Mouse (Mus musculus) megakaryocyte, embryonic 14.5 days (primary cell): ENCODE data around the gene Prr7. TPM values are rescaled to one million over a fixed set of nuclear protein-coding genes. Genes with fewer than 3 reads are reported as not detected.

Source experiments
- H3K27me3 ChIP-seq: replicated peaks from 2 replicates; pipeline ENCODE3; 2012; ENCODE audit warnings: inconsistent platforms
- H3K36me3 ChIP-seq: replicated peaks from 2 replicates; pipeline ENCODE3; 2012; ENCODE audit warnings: low read length, inconsistent platforms, mixed read lengths
- H3K4me1 ChIP-seq: 2 replicates; pipeline ENCODE4 v1.6.1; 2012; ENCODE audit warnings: inconsistent platforms
- H3K4me3 ChIP-seq: replicated peaks from 2 replicates; pipeline ENCODE3; 2012; ENCODE audit warnings: moderate library complexity, mild to moderate bottlenecking, inconsistent platforms
- H3K9me3 ChIP-seq: 2 replicates; pipeline ENCODE4 v1.6.1; 2012; ENCODE audit warnings: inconsistent platforms
- FLI1 ChIP-seq: IDR thresholded peaks from 2 replicates; pipeline ENCODE4 v1.6.1; 2012; ENCODE audit warnings: low read length, inconsistent platforms, mixed read lengths
- GATA1 ChIP-seq: IDR thresholded peaks from 3 replicates; pipeline ENCODE4 v1.6.1; 2012; ENCODE audit warnings: mixed read lengths, low read length, inconsistent platforms, borderline replicate concordance
- polyA plus RNA-seq: library from polyadenylated mRNA; stranded (reverse); fragments of >175 nt; gene quantifications from 2 replicates; pipeline ENCODE4 v1.2.3, GENCODE M21; 2012; ENCODE audit warnings: low replicate concordance; ENCODE audit not compliant: insufficient read depth

Gene Prr7
- polyA plus RNA-seq, 1 experiment, result 5.3 TPM

GRCm38 (mm10) chr13:55513111-55513748 lies 49.2 kb downstream of the Prr7 start, which contains the start of gene Pdlim7:
Gene Pdlim7, minus strand, starts transcription at chr13:55513676.
- Histone ChIP-seq H3K9me3 (no peaks in the 10 kb centered on the region), H3K4me1 (peaks cover 61% of the 10 kb centered on the region), H3K36me3 (peaks cover 42% of the 10 kb centered on the region), H3K4me3 (peak within 1 kb of the TSS; percentile 96), H3K27me3 (peaks cover 8% of the 10 kb centered on the region)
- TF ChIP-seq FLI1, result no peak
- TF ChIP-seq GATA1, result no peak

- Histone ChIP-seq H3K4me3 (peak overlapping the region; percentile 96), H3K9me3 (no peaks in the 10 kb centered on the region), H3K4me1 (peaks cover 55% of the 10 kb centered on the region), H3K36me3 (peaks cover 36% of the 10 kb centered on the region), H3K27me3 (peaks cover 8% of the 10 kb centered on the region)
- TF ChIP-seq GATA1, result no peak
- TF ChIP-seq FLI1, result no peak
These were observed 49.8 kb downstream of the Prr7 start for GRCm38 (mm10) chr13:55513828-55514227.

DNA sequence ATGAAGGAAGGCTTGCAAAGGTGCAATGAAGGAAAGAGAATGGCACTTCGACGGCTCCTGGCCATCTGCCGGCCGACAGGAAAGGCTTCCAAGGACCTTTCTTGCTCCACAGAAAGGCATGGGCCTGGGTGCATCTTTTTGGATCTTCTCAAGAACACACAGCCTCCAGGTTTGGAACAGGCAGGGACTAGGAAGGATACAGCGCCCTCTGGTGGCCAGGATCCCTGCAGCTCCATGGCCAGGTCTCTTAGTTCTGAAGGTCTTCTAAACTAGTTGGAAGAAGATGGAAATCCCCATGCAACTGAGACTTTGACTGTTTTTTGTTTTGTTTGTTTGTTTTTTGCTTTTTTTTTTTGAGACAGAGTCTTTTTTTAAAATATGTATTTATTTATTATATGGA lies 52.9 kb downstream of the Prr7 start:
- TF ChIP-seq FLI1 (no peak), GATA1 (no peak)
- Histone ChIP-seq H3K36me3 (peaks cover 5% of the 10 kb centered on the region), H3K27me3 (peaks cover 24% of the 10 kb centered on the region), H3K4me3 (no peak overlapping the region), H3K9me3 (peaks cover 10% of the 10 kb centered on the region), H3K4me1 (peaks cover 28% of the 10 kb centered on the region)

- TF ChIP-seq GATA1 (no peak), FLI1 (no peak)
- Histone ChIP-seq H3K4me3 (no peak overlapping the region), H3K9me3 (peaks cover 10% of the 10 kb centered on the region), H3K36me3 (peaks cover 22% of the 10 kb centered on the region), H3K27me3 (peaks cover 23% of the 10 kb centered on the region), H3K4me1 (peaks cover 28% of the 10 kb centered on the region)
These were observed 55.5 kb downstream of the Prr7 start for GRCm38 (mm10) chr13:55519606-55520005.

DNA sequence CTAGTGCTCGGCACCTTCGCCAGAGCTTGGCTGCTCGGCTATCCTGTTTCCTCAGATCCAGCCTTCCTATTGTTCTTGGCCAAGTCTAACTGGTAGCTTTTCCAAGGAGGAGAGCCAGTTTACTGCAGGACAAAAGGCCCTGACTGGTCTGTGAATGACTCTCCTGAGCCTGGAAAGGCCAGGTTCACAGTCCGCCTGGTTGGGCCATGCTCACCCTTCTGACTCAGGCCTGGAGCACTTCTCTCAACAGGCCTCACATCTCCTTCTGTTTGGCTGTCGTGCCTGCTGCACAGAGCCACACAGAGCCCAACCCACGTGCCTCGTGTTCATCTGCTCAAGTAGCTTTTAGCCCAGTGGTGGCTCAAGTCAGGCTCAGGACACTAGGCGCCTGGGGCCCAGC lies 58.7 kb downstream of the Prr7 start:
- TF ChIP-seq FLI1, result no peak
- TF ChIP-seq GATA1, result no peak
- peaks cover 16% of the 10 kb centered on the region for H3K27me3 ChIP-seq
- H3K9me3 ChIP-seq, result peaks cover 10% of the 10 kb centered on the region

More for the DNA sequence above, 58.7 kb downstream of the Prr7 start:
- peaks cover 41% of the 10 kb centered on the region for H3K36me3 ChIP-seq
- peaks cover 53% of the 10 kb centered on the region for H3K4me1 ChIP-seq
- H3K4me3 ChIP-seq, result no peak overlapping the region

Other genes starting within 250 kb of the Prr7 start
- 484 and 629 TPM in 2 replicates for gene Prelid1, start 143.8 kb upstream of the Prr7 start, polyA plus RNA-seq
- gene Rab24, start 142.3 kb upstream of the Prr7 start, polyA plus RNA-seq, result 23.5 and 94.6 TPM in 2 replicates
- gene Mxd3, start 134.4 kb upstream of the Prr7 start, polyA plus RNA-seq, result 5.7 TPM in 1 of 2 replicates, not detected in the other
- 59.9 and 62.1 TPM in 2 replicates for gene Lman2, start 101.5 kb upstream of the Prr7 start, polyA plus RNA-seq
- gene Rgs14, start 94.5 kb upstream of the Prr7 start, polyA plus RNA-seq, result 6.2 and 8.4 TPM in 2 replicates
- gene Slc34a1, start 66.1 kb upstream of the Prr7 start, polyA plus RNA-seq, result not detected in 2 replicates
- not detected in 2 replicates for gene Pfn3, start 49.0 kb upstream of the Prr7 start, polyA plus RNA-seq
- 0.54 TPM in 1 of 2 replicates, not detected in the other for gene F12, start 37.5 kb upstream of the Prr7 start, polyA plus RNA-seq
- 33.8 and 54.2 TPM in 2 replicates for gene Grk6, start 19.2 kb upstream of the Prr7 start, polyA plus RNA-seq
- gene Dbn1, start 23.8 kb downstream of the Prr7 start, polyA plus RNA-seq, result 1.8 and 5.0 TPM in 2 replicates
- gene Pdlim7, start 49.4 kb downstream of the Prr7 start, polyA plus RNA-seq, result 681 and 731 TPM in 2 replicates
- 35.5 and 98.6 TPM in 2 replicates for gene Dok3, start 65.0 kb downstream of the Prr7 start, polyA plus RNA-seq
- gene Ddx41, start 72.4 kb downstream of the Prr7 start, polyA plus RNA-seq, result 49.7 and 52.6 TPM in 2 replicates
- 64.4 and 77.7 TPM in 2 replicates for gene Fam193b, start 106.9 kb downstream of the Prr7 start, polyA plus RNA-seq
- 209 and 240 TPM in 2 replicates for gene Tmed9, start 109.5 kb downstream of the Prr7 start, polyA plus RNA-seq
- 11.6 and 13.8 TPM in 2 replicates for gene B4galt7, start 135.6 kb downstream of the Prr7 start, polyA plus RNA-seq
- gene Caml, start 158.7 kb downstream of the Prr7 start, polyA plus RNA-seq, result 12.6 and 59.7 TPM in 2 replicates
- 5.4 and 12.8 TPM in 2 replicates for gene Ddx46, start 170.8 kb downstream of the Prr7 start, polyA plus RNA-seq
- 1.5 and 4.6 TPM in 2 replicates for gene B230219D22Rik, start 228.9 kb downstream of the Prr7 start, polyA plus RNA-seq